Mouse (Mus musculus) small intestine, adult 2 months (tissue): Measurements from ENCODE around the gene Helz.
"Not testable (repeated sequence)": the region's sequence is repeated elsewhere in the genome, so short reads cannot be mapped to it uniquely, and the experiment has no call there.

Source experiments
- CTCF ChIP-seq: fragments of 200-500 bp; IDR thresholded peaks from 2 replicates; pipeline ENCODE4 v1.5.1; 2012; ENCODE audit warnings: low read depth, mild to moderate bottlenecking, control low read depth, inconsistent platforms, low read length, moderate library complexity, mixed read lengths; ENCODE audit not compliant: insufficient replicate concordance, insufficient read length; ENCODE audit errors: extremely low read depth
- POLR2A ChIP-seq: fragments of 200-500 bp; IDR thresholded peaks from 2 replicates; pipeline ENCODE4 v1.6.1; 2012; ENCODE audit warnings: low read depth, mild to moderate bottlenecking, control low read depth, inconsistent platforms, low read length, moderate library complexity

DNA sequence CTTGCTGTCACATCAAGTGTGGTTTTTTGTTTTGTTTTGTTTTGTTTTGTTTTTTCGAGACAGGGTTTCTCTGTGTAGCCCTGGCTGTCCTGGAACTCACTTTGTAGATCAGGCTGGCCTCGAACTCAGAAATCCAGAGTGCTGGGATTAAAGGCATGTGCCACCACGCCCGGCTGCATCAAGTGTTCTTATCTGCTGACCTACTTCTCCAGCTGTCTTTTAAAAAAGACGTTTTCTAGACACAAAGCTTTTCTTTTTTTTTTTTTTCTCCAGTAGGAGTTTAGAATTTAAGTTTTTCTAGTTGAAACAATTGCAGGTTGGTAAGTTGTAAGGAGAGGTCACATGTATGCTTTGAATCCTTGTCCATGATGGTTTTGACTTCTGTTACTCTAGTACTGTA, 38.4 kb downstream of the Helz start:
- not testable (repeated sequence) for TF ChIP-seq CTCF, POLR2A
